Mouse (Mus musculus) common myeloid progenitor, adult 5-6 weeks (primary cell): ENCODE measurements around the gene Zwilch. TPM values are rescaled to one million over a fixed set of nuclear protein-coding genes. Genes with fewer than 3 reads are reported as not detected.

Experiments
- ATAC-seq: replicated peaks from 2 replicates; pipeline ENCODE4 v1.8.0; 2016; ENCODE audit warnings: low read depth, mild to moderate bottlenecking, moderate TSS enrichment, inconsistent platforms; ENCODE audit not compliant: poor library complexity, severe bottlenecking
- total RNA-seq: library from RNA; stranded (forward); fragments of 200-1000, 187-1606 nt; gene quantifications from 2 replicates; pipeline ENCODE4 v1.2.3, GENCODE M21; 2017

Gene Zwilch
- total RNA-seq, 1 experiment from 2014 or later = 138 TPM

- no peak for ATAC-seq
Observed at GRCm38 (mm10) chr9:64115756-64116155, 57.1 kb downstream of the Zwilch start.

GRCm38 (mm10) chr9:64114646-64115045, 58.3 kb downstream of the Zwilch start:
- no peak for ATAC-seq

GRCm38 (mm10) chr9:64110502-64110901, 62.4 kb downstream of the Zwilch start:
- ATAC-seq = no peak

- ATAC-seq = peak; percentile 76
Observed at GRCm38 (mm10) chr9:64105301-64105700, 67.6 kb downstream of the Zwilch start.

- peak; percentile 83 for ATAC-seq
Observed at GRCm38 (mm10) chr9:64100442-64100841, 72.5 kb downstream of the Zwilch start.

- ATAC-seq = no peak
Observed at GRCm38 (mm10) chr9:64098282-64098681, 74.6 kb downstream of the Zwilch start.

GRCm38 (mm10) chr9:64094083-64094482, 78.8 kb downstream of the Zwilch start:
- ATAC-seq = no peak

- ATAC-seq = peak; percentile 71
Observed at GRCm38 (mm10) chr9:64089004-64089403, 83.9 kb downstream of the Zwilch start.

- ATAC-seq = no peak
Observed at GRCm38 (mm10) chr9:64088346-64088745, 84.6 kb downstream of the Zwilch start.

- ATAC-seq = peak; percentile 58; the same call in 1 of the 2 replicates
Observed at GRCm38 (mm10) chr9:64087461-64088235, 85.3 kb downstream of the Zwilch start.

Other genes with a start within 250 kb of the Zwilch start
- gene Smad6, start 151.0 kb downstream of the Zwilch start, total RNA-seq = 0.69 and 1.2 TPM in 2 replicates
- gene Lctl, start 56.0 kb downstream of the Zwilch start, total RNA-seq = 0.18 TPM in 1 of 2 replicates, not detected in the other
- 3,431 and 3,472 TPM in 2 replicates for gene Rpl4, start 271 bp upstream of the Zwilch start, total RNA-seq
- 37.7 and 44.9 TPM in 2 replicates for gene Snapc5, start 6.2 kb upstream of the Zwilch start, total RNA-seq
- gene Uchl4, start 62.1 kb upstream of the Zwilch start, total RNA-seq = 0.46 and 2.0 TPM in 2 replicates
- gene Map2k1, start 80.5 kb upstream of the Zwilch start, total RNA-seq = 31.0 and 45.5 TPM in 2 replicates
- gene Tipin, start 108.5 kb upstream of the Zwilch start, total RNA-seq = 302 and 344 TPM in 2 replicates
- 15.3 and 22.0 TPM in 2 replicates for gene Dis3l, start 168.2 kb upstream of the Zwilch start, total RNA-seq
- 0.23 and 0.53 TPM in 2 replicates for gene Megf11, start 212.5 kb upstream of the Zwilch start, total RNA-seq